Comparison of ENCODE assay signal across 21 mouse cellular contexts in genomic region chr13:110356941-110357340, GRCm38 (mm10). TPM values are rescaled to one million over a fixed set of nuclear protein-coding genes. Genes with fewer than 3 reads are reported as not detected.
DNase-seq lines count a peak whose midpoint lies in the region; ATAC-seq and TF ChIP-seq lines count a peak whose summit lies in the region.
"Had no signal": no experiment of that assay in that cellular context is flagged by ENCODE, and none has a peak within 500 bp of the region (broad histone marks: within the 10 kb centered on the region; RNA-seq: fewer than 3 reads in every experiment).

Gene Gapt (minus strand): TSS chr13:110357199.

- no peak within 1 kb of the TSS for H3K27ac ChIP-seq in MEL (ENCODE audit: control insufficient read depth, low read depth, low read length)
- H3K27ac ChIP-seq: forebrain, embryonic 10.5 days; heart, embryonic 10.5 days; hindbrain, embryonic 14.5 days; intestine, embryonic 15.5 days; limb, embryonic 10.5 days; liver, embryonic 14.5 days had no signal

- no peaks in the 10 kb centered on the region for H3K79me2 ChIP-seq in MEL (ENCODE audit: control insufficient read depth, insufficient read depth, low read length, poor library complexity)

- ATAC-seq in hematopoietic stem cell, adult 5-6 weeks (replicated peaks in 1 of 2; ENCODE audit: insufficient read depth in 1 of 2, low FRiP score in 2 of 2, low TSS enrichment in 1 of 2, low read depth in 1 of 2, poor library complexity in 2 of 2, severe bottlenecking in 2 of 2): peak; percentile 97
- ATAC-seq in neutrophil, adult 5-6 weeks (ENCODE audit: extremely low read depth, insufficient number of reproducible peaks, low FRiP score, poor library complexity, severe bottlenecking): peak; percentile 97
- ATAC-seq: activated CD4-positive, CD25-positive, alpha-beta regulatory T cell, adult 4 months; intestine, embryonic 15.5 days; midbrain, embryonic 16.5 days had no signal

- TF ChIP-seq CTCF in MEL (IDR thresholded peaks at IDR 0.05 in 2 of 3, conservative IDR thresholded peaks at IDR 0.05 in 1 of 3; ENCODE audit: control insufficient read depth in 1 of 3, insufficient read depth in 1 of 3, low read depth in 2 of 3, low read length in 3 of 3, poor library complexity in 1 of 3, severe bottlenecking in 1 of 3): no peak

- no peak within 1 kb of the TSS for H3K4me3 ChIP-seq in MEL (ENCODE audit: control insufficient read depth in 1 of 2, insufficient read depth in 1 of 2, low read depth in 2 of 2, low read length in 2 of 2)
- H3K4me3 ChIP-seq: forebrain, embryonic 10.5 days; heart, embryonic 10.5 days; intestine, embryonic 15.5 days; limb, embryonic 10.5 days had no signal

- no peak within 1 kb of the TSS for H3K9ac ChIP-seq in MEL (ENCODE audit: control insufficient read depth, low read depth, low read length, poor library complexity, severe bottlenecking)
- H3K9ac ChIP-seq: hindbrain, embryonic 14.5 days; intestine, embryonic 15.5 days; liver, embryonic 14.5 days had no signal

- no peaks in the 10 kb centered on the region for H3K9me3 ChIP-seq in MEL (replicated peaks; ENCODE audit: insufficient read depth, low read length)
- H3K9me3 ChIP-seq: forebrain, embryonic 10.5 days; heart, embryonic 10.5 days; intestine, embryonic 15.5 days; limb, embryonic 10.5 days had no signal

- no peak for TF ChIP-seq POLR2A in MEL (IDR thresholded peaks at IDR 0.05; ENCODE audit: control insufficient read depth in 1 of 2, insufficient read depth in 1 of 2, low read depth in 1 of 2, low read length in 2 of 2, poor library complexity in 1 of 2)

- TF ChIP-seq RAD21 in MEL (IDR thresholded peaks at IDR 0.05; ENCODE audit: low read depth, low read length): no peak

- no peaks in the 10 kb centered on the region for H3K27me3 ChIP-seq in MEL (ENCODE audit: control insufficient read depth in 1 of 2, insufficient read depth in 2 of 2, low read length in 2 of 2)
- H3K27me3 ChIP-seq: intestine, embryonic 15.5 days had no signal

- DNase-seq in lung, postnatal 25 days (ENCODE audit: low spot score): peak; percentile 33
- DNase-seq in lung, postnatal 10 days: no peak
- peak; percentile 44 for DNase-seq in MEL (ENCODE audit: low read depth, low spot score)
- DNase-seq in neural tube, embryonic 10.5 days (ENCODE audit: extremely low spot score, low spot score): no peak
- DNase-seq in thymus, adult 18-20 months: no peak
- DNase-seq: adrenal gland, postnatal 10 days; cerebellum, adult 11-12 months; cerebellum, postnatal 25 days; right cerebral cortex, postnatal 4 days had no signal

- peaks cover 0 to 5% of the 10 kb centered on the region in 2 experiments; a peak in 3 of 4 replicates for H3K4me1 ChIP-seq in MEL (ENCODE audit: control insufficient read depth in 1 of 2, insufficient read depth in 2 of 2, low read length in 2 of 2)
- H3K4me1 ChIP-seq: forebrain, embryonic 10.5 days; heart, embryonic 10.5 days; intestine, embryonic 15.5 days; limb, embryonic 10.5 days had no signal

- no peak for TF ChIP-seq EP300 in MEL (IDR thresholded peaks at IDR 0.05; ENCODE audit: low read depth in 1 of 2, low read length in 2 of 2)

- H3K36me3 ChIP-seq in MEL (ENCODE audit: control insufficient read depth in 1 of 2, insufficient read depth in 2 of 2, low read length in 2 of 2): no peaks in the 10 kb centered on the region
- H3K36me3 ChIP-seq: forebrain, embryonic 10.5 days; heart, embryonic 10.5 days; intestine, embryonic 15.5 days; limb, embryonic 10.5 days had no signal

TF ChIP-seq in MEL, 35 proteins besides CTCF, POLR2A, EP300 and RAD21:
- TF ChIP-seq ETS1 (IDR thresholded peaks at IDR 0.05; ENCODE audit: low read depth, low read length): peak; percentile 22; the same call in 1 of the 2 replicates
- no peak for TF ChIP-seq MAZ (IDR thresholded peaks at IDR 0.05; ENCODE audit: low read depth, low read length)
- TF ChIP-seq ELF1 (IDR thresholded peaks at IDR 0.05; ENCODE audit: low read depth, low read length): peak; percentile 36; the same call in 1 of the 2 replicates

RNA-seq across cellular contexts. Expression of gene Gapt, which starts in this region (rescaled TPM):
- 0.12 and 0.16 TPM in 2 replicates for total RNA-seq in MEL (2012; rRNA removed)
- polyA plus RNA-seq in MEL (2012; ENCODE audit: insufficient read depth in 1 of 2, insufficient read length in 2 of 2, low read depth in 1 of 2, low replicate concordance in 2 of 2, missing spikeins in 1 of 2): under 1 TPM in 1 of 2 experiments, not detected in 1; 0.07 TPM
- 3.2 and 4.8 TPM in 2 replicates for total RNA-seq in hematopoietic stem cell, adult 5-6 weeks (2017)
- total RNA-seq in neutrophil, adult 5-6 weeks (2017): 14.0 and 14.1 TPM in 2 replicates
- total RNA-seq: layer of hippocampus, postnatal 10 days had no signal
- polyA plus RNA-seq: midbrain, embryonic 16.5 days; stomach, embryonic 14.5 days had no signal

Comparison
In these comparisons a context has a peak if more than half of its experiments do, and no peak if none do; other contexts are left out.
1. Peak in DNase-seq in MEL; RNA of the gene not detected or under 1 TPM.